Mouse (Mus musculus) embryonic fibroblast, embryonic 13.5 days (primary cell): ENCODE measurements at regions not wholly inside any gene's neighbourhood (a gene's known extent, or its start where the extent isn't known, plus 50 kb on each side); places are given as distances from the start of the nearest gene placed in this dataset.
"Not testable (repeated sequence)": the region's sequence is repeated elsewhere in the genome, so short reads cannot be mapped to it uniquely, and the experiment has no call there.

ENCODE experiments used
- H3K27ac ChIP-seq: 2 replicates; pipeline ENCODE4 v1.5.1; 2012; ENCODE audit warnings: low read length, control low read depth, inconsistent platforms; ENCODE audit not compliant: insufficient read depth
- H3K4me1 ChIP-seq: 2 replicates; pipeline ENCODE4 v1.6.1; 2011; ENCODE audit warnings: low read length; ENCODE audit not compliant: control insufficient read depth, insufficient read depth
- H3K4me3 ChIP-seq: 2 replicates; pipeline ENCODE4 v1.5.1; 2011; ENCODE audit warnings: mild to moderate bottlenecking, control low read depth, low read length; ENCODE audit not compliant: insufficient read depth
- CTCF ChIP-seq: IDR thresholded peaks from 2 replicates; pipeline ENCODE4 v1.5.1; 2011; ENCODE audit warnings: mild to moderate bottlenecking, control low read depth, low read length, moderate library complexity, borderline replicate concordance; ENCODE audit not compliant: insufficient read depth
- POLR2A ChIP-seq: IDR thresholded peaks from 2 replicates; pipeline ENCODE4 v1.6.1; 2011; ENCODE audit warnings: low read depth, mild to moderate bottlenecking, control low read depth, low read length, moderate library complexity

- Histone ChIP-seq H3K27ac (no peak overlapping the region), H3K4me1 (no peaks in the 10 kb centered on the region), H3K4me3 (no peak overlapping the region)
- TF ChIP-seq POLR2A (no peak), CTCF (no peak)
Observed at GRCm38 (mm10) chr5:78075203-78075602, 667.4 kb upstream of the Igfbp7 start.

GRCm38 (mm10) chr5:78032554-78033250 is 624.9 kb upstream of the Igfbp7 start:
- TF ChIP-seq CTCF (no peak), POLR2A (no peak)
- Histone ChIP-seq H3K4me1 (no peaks in the 10 kb centered on the region), H3K27ac (no peak overlapping the region), H3K4me3 (no peak overlapping the region)

GRCm38 (mm10) chr5:78017523-78017922 is 609.7 kb upstream of the Igfbp7 start:
- no peak for TF ChIP-seq CTCF
- no peak for TF ChIP-seq POLR2A

GRCm38 (mm10) chr5:77986449-77987047 is 578.7 kb upstream of the Igfbp7 start:
- Histone ChIP-seq H3K4me3 (no peak overlapping the region), H3K4me1 (no peaks in the 10 kb centered on the region), H3K27ac (no peak overlapping the region)
- no peak for TF ChIP-seq POLR2A
- TF ChIP-seq CTCF, result no peak

More at GRCm38 (mm10) chr5:78017523-78017922, 609.7 kb upstream of the Igfbp7 start:
- H3K4me3 ChIP-seq, result no peak overlapping the region
- no peaks in the 10 kb centered on the region for H3K4me1 ChIP-seq
- no peak overlapping the region for H3K27ac ChIP-seq

- no peaks in the 10 kb centered on the region for H3K4me1 ChIP-seq
Observed at GRCm38 (mm10) chr5:77985269-77985668, 577.4 kb upstream of the Igfbp7 start.

GRCm38 (mm10) chr5:77940021-77940420 is 532.2 kb upstream of the Igfbp7 start:
- H3K4me1 ChIP-seq, H3K27ac ChIP-seq, H3K4me3 ChIP-seq: not testable (repeated sequence)

More at GRCm38 (mm10) chr5:77985269-77985668, 577.4 kb upstream of the Igfbp7 start:
- Histone ChIP-seq H3K4me3 (no peak overlapping the region), H3K27ac (no peak overlapping the region)
- TF ChIP-seq CTCF (no peak), POLR2A (no peak)

GRCm38 (mm10) chr5:77931874-77932273 is 524.0 kb upstream of the Igfbp7 start:
- Histone ChIP-seq H3K4me1 (no peaks in the 10 kb centered on the region), H3K4me3 (no peak overlapping the region), H3K27ac (no peak overlapping the region)
- TF ChIP-seq POLR2A, result no peak
- TF ChIP-seq CTCF, result no peak

GRCm38 (mm10) chr5:77921186-77921585 is 513.3 kb upstream of the Igfbp7 start:
- Histone ChIP-seq H3K27ac (no peak overlapping the region), H3K4me3 (no peak overlapping the region), H3K4me1 (no peaks in the 10 kb centered on the region)
- TF ChIP-seq POLR2A, result no peak
- no peak for TF ChIP-seq CTCF

- Histone ChIP-seq H3K4me1 (no peaks in the 10 kb centered on the region), H3K27ac (no peak overlapping the region), H3K4me3 (no peak overlapping the region)
- TF ChIP-seq POLR2A (no peak), CTCF (no peak)
Observed at GRCm38 (mm10) chr5:77917086-77917676, 509.3 kb upstream of the Igfbp7 start.

GRCm38 (mm10) chr5:77916375-77916774 is 508.5 kb upstream of the Igfbp7 start:
- TF ChIP-seq POLR2A (no peak), CTCF (no peak)
- Histone ChIP-seq H3K4me3 (no peak overlapping the region), H3K4me1 (no peaks in the 10 kb centered on the region), H3K27ac (no peak overlapping the region)
